Mouse (Mus musculus): ENCODE results near the gene Gm49387.

DNA sequence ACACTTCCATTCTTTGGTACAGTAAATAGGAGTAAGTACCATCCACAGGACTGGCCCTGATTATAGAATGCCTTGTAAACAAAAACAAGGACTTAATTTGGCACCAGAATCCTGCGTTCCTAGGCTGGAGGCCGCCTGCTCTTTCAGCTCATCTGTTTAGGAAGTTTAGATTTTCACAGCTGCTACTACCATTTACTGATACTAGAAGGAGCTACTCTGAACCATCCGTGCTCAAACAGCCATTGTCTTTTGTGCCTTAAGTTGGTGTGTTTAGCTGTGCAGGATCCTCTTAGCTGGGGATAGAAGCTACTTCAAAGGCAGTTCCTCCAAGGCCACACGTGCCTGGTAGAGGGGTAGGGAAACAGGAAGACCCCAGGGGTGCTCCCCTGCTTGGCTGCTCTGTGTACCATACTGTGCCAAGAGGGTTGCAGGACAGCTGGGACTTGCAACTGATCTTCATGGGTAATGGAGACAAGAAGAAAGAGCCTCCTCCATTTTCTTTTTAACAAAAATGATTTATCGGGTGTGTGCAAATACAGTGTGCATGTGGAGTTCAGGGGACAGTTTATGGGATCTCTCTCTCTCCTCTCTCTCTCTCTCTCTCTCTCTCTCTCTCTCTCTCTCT is 41.4 kb upstream of the Gm49387 start:
- TF ChIP-seq CTCF (IDR thresholded peaks at IDR 0.05), result no peak
- TF ChIP-seq EP300 (IDR thresholded peaks at IDR 0.05), result no peak

Data from lung, postnatal 0 days (tissue).